Mouse (Mus musculus) ES-E14 (cell line): ENCODE results near the gene Gm17304. TPM values are rescaled to one million over a fixed set of nuclear protein-coding genes. Genes with fewer than 3 reads are reported as not detected.

ENCODE experiments used
- DNase-seq: peaks from one replicate; pipeline ENCODE4 v3.0.0-alpha.2; 2013; ENCODE audit warnings: low read depth, low spot score
- H3K27ac ChIP-seq: 2 replicates; pipeline ENCODE4 v1.5.1; 2012; ENCODE audit warnings: low read depth, mild to moderate bottlenecking, low read length, moderate library complexity, mixed read lengths; ENCODE audit not compliant: poor library complexity, insufficient read depth, severe bottlenecking
- H3K36me3 ChIP-seq: 2 replicates; pipeline ENCODE4 v1.6.1; 2012; ENCODE audit warnings: mild to moderate bottlenecking, low read length, moderate library complexity, mixed read lengths; ENCODE audit not compliant: control insufficient read depth, poor library complexity, insufficient read depth, severe bottlenecking
- H3K4me1 ChIP-seq, 2 experiments: fragments of 150-350 bp in 1 of 2; sonication (generic) in 1 of 2; 2 replicates each; pipeline ENCODE4 v1.6.1; 2012; ENCODE audit warnings: low read length in 2 of 2, mild to moderate bottlenecking in 1 of 2, mixed read lengths in 1 of 2; ENCODE audit not compliant: control insufficient read depth in 2 of 2, insufficient read depth in 2 of 2, poor library complexity in 1 of 2
- H3K4me3 ChIP-seq, 2 experiments: fragments of 150-350 bp in 1 of 2; sonication (generic) in 1 of 2; 2 replicates each; pipeline ENCODE4 v1.5.1; 2012; ENCODE audit warnings: low read length in 2 of 2, low read depth in 1 of 2, mild to moderate bottlenecking in 1 of 2, mixed read lengths in 1 of 2; ENCODE audit not compliant: insufficient read depth in 1 of 2, poor library complexity in 1 of 2, severe bottlenecking in 1 of 2
- H3K9ac ChIP-seq: 2 replicates; pipeline ENCODE4 v1.6.1; 2012; ENCODE audit warnings: low read depth, mild to moderate bottlenecking, low read length, mixed read lengths; ENCODE audit not compliant: poor library complexity, insufficient read depth, severe bottlenecking
- H3K9me3 ChIP-seq: fragments of 150-350 bp; sonication (generic); 2 replicates; pipeline ENCODE4 v1.6.1; 2012; ENCODE audit warnings: low read depth, mild to moderate bottlenecking, low read length; ENCODE audit not compliant: control insufficient read depth, insufficient read depth
- CHD2 ChIP-seq: IDR thresholded peaks from 2 replicates; pipeline ENCODE4 v1.6.1; 2014; ENCODE audit warnings: mild to moderate bottlenecking, low read depth, low read length, inconsistent platforms
- HCFC1 ChIP-seq: IDR thresholded peaks from 2 replicates; pipeline ENCODE4 v1.6.1; 2012; ENCODE audit warnings: low read length, inconsistent platforms, borderline replicate concordance; ENCODE audit not compliant: insufficient read depth
- MAFK ChIP-seq: IDR thresholded peaks from 2 replicates; pipeline ENCODE4 v1.6.1; 2014; ENCODE audit warnings: mild to moderate bottlenecking, low read depth, low read length, inconsistent platforms; ENCODE audit not compliant: insufficient read depth
- ZC3H11A ChIP-seq: IDR thresholded peaks from 2 replicates; pipeline ENCODE4 v1.6.1; 2012; ENCODE audit warnings: low read depth, mild to moderate bottlenecking, inconsistent platforms, low read length, borderline replicate concordance
- ZNF384 ChIP-seq: IDR thresholded peaks from 2 replicates; pipeline ENCODE4 v1.6.1; 2012; ENCODE audit warnings: low read depth, low read length, inconsistent platforms
- in situ Hi-C, 2 experiments: fragments of 600-800 bp; cut with MboI; formaldehyde crosslinking; loops; one replicate each; pipeline ENCODE4 v1.15.1; 2025; ENCODE audit warnings: low sequenced_read_pairs in 2 of 2, inconsistent platforms in 1 of 2; ENCODE audit not compliant: unreplicated experiment in 2 of 2
- total RNA-seq: library from RNA; depleted of rRNA; stranded (reverse); fragments of 300-350 nt; gene quantifications from 2 replicates; pipeline ENCODE4 v1.2.3, GENCODE M21; 2012; rRNA removed

Gene Gm17304
- total RNA-seq = not detected in 2 replicates

GRCm38 (mm10) chr5:106608798-106609197 lies at the start of gene Gm17304:
TSS of gene Gm17304 (plus strand) at chr5:106609098.
- in situ Hi-C loops = no loop called here
- Histone ChIP-seq H3K27ac (no peak within 1 kb of the TSS), H3K9ac (no peak within 1 kb of the TSS), H3K36me3 (peaks cover 5% of the 10 kb centered on the region), H3K4me1 (no peaks in the 10 kb centered on the region), H3K4me3 (no peak within 1 kb of the TSS), H3K9me3 (no peaks in the 10 kb centered on the region)
- no peak for TF ChIP-seq ZNF384
- TF ChIP-seq CHD2 = no peak
- TF ChIP-seq ZC3H11A = no peak
- no peak for DNase-seq

GRCm38 (mm10) chr5:106560631-106561498 lies 48.0 kb upstream of the Gm17304 start:
- Histone ChIP-seq H3K9me3 (no peaks in the 10 kb centered on the region), H3K4me1 (0 out of 4 replicates have a peak, but pooled peaks cover 0 to 2% of the 10 kb centered on the region in 2 experiments), H3K4me3 (peak overlapping the region; percentile 45 to 48), H3K36me3 (no peaks in the 10 kb centered on the region; the same call in 1 of the 2 replicates), H3K27ac (no peak overlapping the region), H3K9ac (peak overlapping the region; percentile 12; the same call in 1 of the 2 replicates)
- in situ Hi-C loops = no loop called here
- peak; percentile 8 for DNase-seq
- TF ChIP-seq ZNF384 = no peak
- no peak for TF ChIP-seq MAFK
- TF ChIP-seq CHD2 = no peak
- TF ChIP-seq HCFC1 = no peak
- no peak for TF ChIP-seq ZC3H11A

GRCm38 (mm10) chr5:106561499-106561822 lies 47.4 kb upstream of the Gm17304 start:
- 0 out of 4 replicates have a peak, but pooled peaks cover 0 to 2% of the 10 kb centered on the region in 2 experiments for H3K4me1 ChIP-seq
- no peaks in the 10 kb centered on the region; the same call in 1 of the 2 replicates for H3K36me3 ChIP-seq
- TF ChIP-seq ZC3H11A (no peak), CHD2 (no peak), HCFC1 (no peak), ZNF384 (no peak), MAFK (no peak)
- H3K9ac ChIP-seq = peak overlapping the region; percentile 12; the same call in 1 of the 2 replicates
- peak overlapping the region; percentile 45 to 48 for H3K4me3 ChIP-seq
- DNase-seq = no peak
- H3K27ac ChIP-seq = no peak overlapping the region
- H3K9me3 ChIP-seq = no peaks in the 10 kb centered on the region
- in situ Hi-C loops = no loop called here

GRCm38 (mm10) chr5:106566025-106566424 lies 42.9 kb upstream of the Gm17304 start:
- DNase-seq = no peak
- Histone ChIP-seq H3K4me1 (0 out of 4 replicates have a peak, but pooled peaks cover 0 to 2% of the 10 kb centered on the region in 2 experiments), H3K36me3 (no peaks in the 10 kb centered on the region; the same call in 1 of the 2 replicates), H3K9me3 (no peaks in the 10 kb centered on the region), H3K27ac (no peak overlapping the region), H3K4me3 (no peak overlapping the region), H3K9ac (no peak overlapping the region)
- TF ChIP-seq HCFC1 = no peak
- no peak for TF ChIP-seq ZNF384
- TF ChIP-seq ZC3H11A = no peak
- in situ Hi-C loops = no loop called here
